Mouse (Mus musculus): ENCODE data around the gene Galnt7. TPM values are rescaled to one million over a fixed set of nuclear protein-coding genes. Genes with fewer than 3 reads are reported as not detected.

Gene Galnt7
- polyA plus RNA-seq (2015; fragmentation: Nextera tagmentation; extraction: Ambion mirVana): 10.6 and 14.7 TPM in 2 replicates

DNA sequence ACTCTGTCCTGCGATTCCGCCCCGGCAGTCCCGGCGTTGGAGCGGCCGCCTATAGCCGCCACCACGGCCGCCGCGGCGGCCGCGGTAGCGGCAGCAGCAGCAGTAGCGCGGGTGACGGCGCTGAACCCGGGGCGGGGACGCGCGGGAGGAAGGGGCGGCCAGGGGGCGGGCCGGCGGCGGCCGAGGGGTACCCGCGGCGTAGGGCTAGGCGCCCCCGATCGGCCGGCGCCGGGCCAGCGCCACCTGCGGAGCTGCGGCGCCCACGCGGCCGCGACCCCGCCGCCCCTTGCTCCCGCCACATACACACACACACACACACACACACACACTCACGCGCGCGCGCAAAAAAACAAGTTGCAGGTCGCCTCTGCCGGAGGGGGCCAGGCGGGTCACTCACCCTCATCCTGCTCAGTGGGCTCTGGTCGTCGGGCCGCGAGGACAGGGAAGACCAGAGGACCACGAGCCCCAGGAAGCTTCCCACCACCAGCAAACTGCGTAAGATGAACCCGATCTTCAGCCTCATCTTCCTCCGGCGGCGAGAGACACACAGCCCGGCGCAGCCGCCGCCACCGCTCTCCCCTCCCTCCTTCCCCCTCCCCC lies at the start of gene Galnt7:
Galnt7 (minus strand) TSS at position 577 of the 600 bp plus-strand sequence.
- ATAC-seq: peak; percentile 90
- H3K27ac ChIP-seq: peak within 1 kb of the TSS; percentile 89
- H3K4me2 ChIP-seq: peak within 1 kb of the TSS; percentile 91
- peaks cover 3% of the 10 kb centered on the region; the same call in 1 of the 2 replicates for H3K27me3 ChIP-seq
- peak within 1 kb of the TSS; percentile 91 for H3K4me3 ChIP-seq
- H3K9me3 ChIP-seq (replicated peaks): no peaks in the 10 kb centered on the region
- peaks cover 20% of the 10 kb centered on the region for H3K4me1 ChIP-seq
- H3K36me3 ChIP-seq (ENCODE audit: poor library complexity, severe bottlenecking): no peaks in the 10 kb centered on the region
- WGBS: 0% methylated on average over 10 of the region's 74 CpGs
- peak within 1 kb of the TSS; percentile 91 for H3K9ac ChIP-seq

DNA sequence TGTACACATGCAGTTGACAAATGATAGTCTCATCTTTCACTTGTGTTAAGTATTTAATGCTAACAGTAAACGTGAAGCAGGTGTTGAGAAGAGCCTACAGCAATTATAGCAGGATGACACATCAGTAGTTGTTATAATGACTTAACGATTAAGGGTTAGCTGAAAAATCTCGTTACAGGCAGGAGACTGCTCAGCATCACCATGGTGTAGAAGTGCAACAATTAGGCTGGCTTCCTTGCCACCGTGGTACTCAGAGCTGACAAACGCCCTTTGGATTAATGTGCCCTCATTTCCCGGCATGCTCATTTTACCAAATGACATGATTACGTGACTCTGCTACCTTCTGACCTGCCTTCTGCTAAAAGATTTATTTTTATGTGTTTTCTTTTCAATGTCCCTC lies 35.8 kb upstream of the Galnt7 start:
- Histone ChIP-seq H3K4me2 (no peak overlapping the region), H3K9ac (no peak overlapping the region), H3K4me1 (peaks cover 7% of the 10 kb centered on the region; the same call in 1 of the 2 replicates), H3K9me3 (replicated peaks) (no peaks in the 10 kb centered on the region), H3K4me3 (no peak overlapping the region), H3K27me3 (no peaks in the 10 kb centered on the region), H3K36me3 (ENCODE audit: poor library complexity, severe bottlenecking) (no peaks in the 10 kb centered on the region), H3K27ac (no peak overlapping the region)
- no peak for ATAC-seq
- 16% methylated on average over 7 of the region's 7 CpGs for WGBS

DNA sequence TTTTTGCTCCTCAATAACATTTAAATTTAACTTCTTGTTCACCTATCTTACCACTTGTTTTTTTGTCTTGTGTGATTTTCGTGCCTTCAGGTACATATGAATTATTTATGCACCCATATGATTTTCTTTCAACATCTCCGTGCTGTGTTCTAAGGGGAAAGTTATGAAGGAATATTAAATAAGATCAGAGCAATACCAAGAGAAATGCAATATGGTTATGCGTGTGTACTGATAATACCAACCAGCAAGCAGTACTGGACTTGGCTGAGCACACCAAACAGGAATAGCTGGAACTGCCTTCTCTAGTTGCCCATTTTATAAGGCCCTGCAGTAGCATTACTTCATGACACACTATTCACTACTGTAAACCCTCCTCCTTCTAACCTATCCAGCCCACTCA lies 33.0 kb upstream of the Galnt7 start:
- H3K9ac ChIP-seq: no peak overlapping the region
- no peaks in the 10 kb centered on the region for H3K36me3 ChIP-seq (ENCODE audit: poor library complexity, severe bottlenecking)
- no peak overlapping the region for H3K27ac ChIP-seq
- H3K27me3 ChIP-seq: no peaks in the 10 kb centered on the region
- H3K4me1 ChIP-seq: peaks cover 7% of the 10 kb centered on the region; the same call in 1 of the 2 replicates
- H3K9me3 ChIP-seq (replicated peaks): no peaks in the 10 kb centered on the region
- 87% methylated on average over 3 of the region's 3 CpGs for WGBS
- no peak overlapping the region for H3K4me2 ChIP-seq
- H3K4me3 ChIP-seq: no peak overlapping the region
- no peak for ATAC-seq

DNA sequence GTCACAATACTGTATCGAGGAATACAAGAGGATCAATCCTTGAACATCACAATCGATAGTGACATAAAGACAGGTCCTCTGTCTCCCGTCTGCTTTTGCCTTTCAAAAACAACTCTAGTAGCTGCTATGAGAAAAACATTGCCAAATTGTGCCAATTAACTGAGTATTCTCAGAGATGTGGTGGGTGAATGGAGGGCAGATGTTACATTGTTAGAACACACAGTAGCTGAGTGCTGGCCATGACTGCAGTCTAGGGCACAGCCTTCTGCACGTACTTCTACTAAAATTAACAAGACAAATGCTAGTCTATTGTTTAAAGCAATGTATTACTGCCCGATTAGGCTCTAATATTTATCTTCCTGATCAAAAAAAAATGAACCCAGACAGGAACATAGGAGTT lies 27.2 kb upstream of the Galnt7 start:
- H3K36me3 ChIP-seq (ENCODE audit: poor library complexity, severe bottlenecking): no peaks in the 10 kb centered on the region

DNA sequence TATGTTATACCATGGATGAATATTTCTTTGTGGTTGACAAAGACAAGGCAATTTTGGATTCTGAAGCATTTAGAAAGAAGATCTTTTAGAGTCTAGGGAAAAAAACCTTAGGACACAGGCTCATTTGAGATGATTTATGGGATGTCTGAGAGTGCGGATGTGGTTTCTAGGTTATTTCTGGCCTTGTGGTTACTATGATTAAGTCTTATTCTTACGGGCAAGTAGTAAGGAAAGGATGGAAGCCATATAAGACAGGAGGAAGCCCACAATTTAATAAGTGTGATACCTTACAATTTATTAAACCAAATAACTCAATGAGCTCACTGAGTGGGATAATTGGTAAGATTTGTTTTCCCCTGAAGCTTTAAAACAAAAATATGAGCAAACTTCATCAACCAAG lies 11.3 kb upstream of the Galnt7 start:
- no peaks in the 10 kb centered on the region for H3K9me3 ChIP-seq (replicated peaks)
- H3K4me1 ChIP-seq: no peaks in the 10 kb centered on the region
- no peak overlapping the region for H3K9ac ChIP-seq
- no peaks in the 10 kb centered on the region for H3K36me3 ChIP-seq (ENCODE audit: poor library complexity, severe bottlenecking)
- no peak overlapping the region for H3K4me3 ChIP-seq
- H3K27me3 ChIP-seq: no peaks in the 10 kb centered on the region
- WGBS: 93% methylated on average over 2 of the region's 2 CpGs
- no peak for ATAC-seq
- no peak overlapping the region for H3K27ac ChIP-seq
- no peak overlapping the region for H3K4me2 ChIP-seq

More for the DNA sequence above, 27.2 kb upstream of the Galnt7 start:
- Histone ChIP-seq H3K9ac (no peak overlapping the region), H3K27ac (no peak overlapping the region), H3K9me3 (replicated peaks) (no peaks in the 10 kb centered on the region), H3K27me3 (no peaks in the 10 kb centered on the region), H3K4me1 (peaks cover 6% of the 10 kb centered on the region; the same call in 1 of the 2 replicates), H3K4me2 (no peak overlapping the region), H3K4me3 (no peak overlapping the region)
- WGBS: 50% methylated on average over 5 of the region's 5 CpGs
- peak; percentile 58; the same call in 1 of the 2 replicates for ATAC-seq

DNA sequence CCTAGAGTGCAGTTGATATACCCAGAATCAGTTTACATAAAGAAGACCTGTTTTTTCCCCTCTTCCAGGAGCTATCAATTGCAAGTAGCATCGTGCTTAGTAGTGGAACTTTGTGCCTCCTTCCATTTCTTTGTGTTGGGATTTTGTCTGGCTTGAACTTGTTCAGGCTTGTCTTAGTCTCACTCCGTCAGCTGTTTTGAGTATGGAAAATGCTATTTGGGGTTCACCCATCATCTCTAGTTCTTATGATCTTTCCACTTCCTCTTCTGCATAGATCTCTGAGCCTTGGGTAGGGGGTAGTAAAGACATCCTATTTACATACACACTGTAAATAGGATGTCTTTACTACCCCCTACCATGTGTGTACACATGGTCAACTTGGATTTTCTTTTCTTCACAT lies 7.2 kb upstream of the Galnt7 start:
- WGBS: 88% methylated on average over 2 of the region's 2 CpGs
- H3K9ac ChIP-seq: no peak overlapping the region

DNA sequence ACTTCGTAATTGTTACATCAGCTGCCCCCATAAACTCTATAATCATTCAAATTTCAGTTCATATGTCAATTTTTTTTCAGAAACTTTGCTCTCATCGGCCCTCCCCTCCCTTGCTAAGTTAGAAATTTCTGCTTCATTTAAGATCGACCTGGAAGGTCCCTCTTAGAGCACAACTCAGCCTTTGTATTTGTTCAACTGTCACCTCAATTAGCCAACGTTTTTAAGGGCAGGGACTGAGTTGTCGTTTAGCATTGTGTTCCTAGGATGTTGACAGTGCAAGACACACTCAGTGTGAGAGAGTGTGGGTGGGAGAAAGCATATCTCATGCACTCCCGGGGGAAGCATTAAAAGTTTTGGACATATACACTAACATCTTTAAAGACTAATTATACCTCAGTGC lies 3.6 kb upstream of the Galnt7 start:
- Histone ChIP-seq H3K27ac (no peak overlapping the region), H3K9me3 (replicated peaks) (no peaks in the 10 kb centered on the region), H3K36me3 (ENCODE audit: poor library complexity, severe bottlenecking) (no peaks in the 10 kb centered on the region), H3K9ac (no peak overlapping the region), H3K4me2 (no peak overlapping the region), H3K4me1 (peaks cover 12% of the 10 kb centered on the region), H3K27me3 (peaks cover 3% of the 10 kb centered on the region; the same call in 1 of the 2 replicates), H3K4me3 (no peak overlapping the region)
- WGBS: 23% methylated on average over 6 of the region's 6 CpGs
- ATAC-seq: no peak

More for the DNA sequence above, 7.2 kb upstream of the Galnt7 start:
- no peaks in the 10 kb centered on the region for H3K27me3 ChIP-seq
- no peaks in the 10 kb centered on the region for H3K36me3 ChIP-seq (ENCODE audit: poor library complexity, severe bottlenecking)
- 0 out of 2 replicates have a peak, but pooled peaks cover 3% of the 10 kb centered on the region for H3K4me1 ChIP-seq
- H3K9me3 ChIP-seq (replicated peaks): no peaks in the 10 kb centered on the region
- no peak for ATAC-seq
- no peak overlapping the region for H3K4me3 ChIP-seq
- no peak overlapping the region for H3K4me2 ChIP-seq
- no peak overlapping the region for H3K27ac ChIP-seq

DNA sequence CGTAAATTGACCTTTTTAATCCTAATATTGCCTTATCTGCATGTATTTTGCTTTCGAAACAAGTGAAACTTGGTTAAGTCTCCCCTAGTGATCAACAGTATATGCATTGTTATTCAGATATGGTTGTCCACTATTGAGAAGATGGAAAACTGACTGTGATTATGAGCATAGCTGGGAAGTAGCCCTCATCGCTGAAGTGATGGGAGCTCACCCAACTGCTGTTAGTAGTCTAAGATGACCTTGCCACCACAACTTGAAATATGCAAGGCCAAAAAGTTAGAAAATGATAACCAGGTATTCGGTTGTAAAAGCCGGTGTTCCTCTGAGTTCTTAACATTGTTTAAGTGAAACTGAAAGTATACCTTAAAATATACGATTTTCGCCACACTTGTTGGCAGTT lies 1.3 kb upstream of the Galnt7 start:
- peaks cover 3% of the 10 kb centered on the region; the same call in 1 of the 2 replicates for H3K27me3 ChIP-seq
- H3K9ac ChIP-seq: no peak overlapping the region
- H3K4me1 ChIP-seq: peaks cover 20% of the 10 kb centered on the region
- no peaks in the 10 kb centered on the region for H3K36me3 ChIP-seq (ENCODE audit: poor library complexity, severe bottlenecking)
- no peak overlapping the region for H3K4me2 ChIP-seq
- 83% methylated on average over 7 of the region's 7 CpGs for WGBS
- no peak overlapping the region for H3K4me3 ChIP-seq
- H3K27ac ChIP-seq: no peak overlapping the region
- no peak for ATAC-seq
- H3K9me3 ChIP-seq (replicated peaks): no peaks in the 10 kb centered on the region

DNA sequence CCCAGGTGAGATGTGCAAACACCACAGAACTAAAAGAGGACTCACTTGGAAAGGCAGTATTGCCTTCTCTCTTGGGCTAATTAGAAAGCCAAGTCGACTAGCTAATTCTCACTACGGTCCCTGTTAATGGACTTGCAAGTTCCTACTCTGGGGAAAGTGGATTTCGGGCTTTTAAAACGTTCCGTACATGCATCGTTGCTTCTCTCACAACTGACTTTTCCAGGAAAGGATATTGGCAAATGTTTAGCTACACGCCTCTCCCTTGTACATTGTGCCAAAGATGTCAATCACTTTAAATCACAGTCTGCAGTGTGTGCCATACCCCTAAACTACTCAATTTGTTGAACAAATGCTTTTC lies 915 bp upstream of the Galnt7 start:
- WGBS: 11% methylated on average over 7 of the region's 7 CpGs
- H3K4me3 ChIP-seq: peak overlapping the region; percentile 91
- no peak overlapping the region for H3K9ac ChIP-seq

DNA sequence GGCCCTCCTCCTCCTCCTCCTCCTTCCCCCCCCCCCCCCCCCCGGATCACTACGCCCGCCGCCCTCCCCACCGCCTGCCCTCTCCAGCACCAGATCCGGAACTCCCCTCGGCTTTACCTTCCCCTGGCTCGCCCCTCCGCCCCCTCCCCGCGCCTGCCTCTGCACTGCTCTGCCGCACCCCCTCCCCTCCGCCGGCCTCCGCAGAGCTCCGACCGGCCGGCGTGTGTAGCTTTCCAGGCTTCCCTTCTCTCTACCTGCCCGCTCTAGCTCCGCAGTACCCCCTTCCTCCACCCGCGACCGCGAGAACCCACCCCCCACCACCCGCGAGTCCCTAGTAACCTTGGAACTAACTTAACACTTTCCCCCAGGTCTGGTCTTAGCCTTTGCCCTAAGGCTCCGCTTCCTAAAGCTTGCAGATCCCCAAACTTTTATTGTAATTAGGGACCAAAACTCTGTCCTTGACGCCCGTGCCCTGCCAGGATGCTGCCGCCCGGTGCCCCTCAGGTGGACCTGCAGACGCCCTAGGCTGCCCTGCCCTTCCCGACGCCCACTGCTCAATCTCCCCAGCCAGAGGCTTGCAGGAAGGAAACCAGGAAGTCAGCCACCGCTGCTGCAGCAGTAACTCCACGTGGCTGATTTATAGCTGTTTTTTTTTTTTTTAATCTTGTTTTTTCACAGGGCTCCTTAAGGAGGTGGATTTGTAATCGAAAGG lies 380 bp upstream of the Galnt7 start:
- Histone ChIP-seq H3K36me3 (ENCODE audit: poor library complexity, severe bottlenecking) (no peaks in the 10 kb centered on the region), H3K4me3 (peak overlapping the region; percentile 91), H3K9me3 (replicated peaks) (no peaks in the 10 kb centered on the region), H3K27me3 (peaks cover 3% of the 10 kb centered on the region; the same call in 1 of the 2 replicates), H3K4me1 (peaks cover 20% of the 10 kb centered on the region), H3K4me2 (peak overlapping the region; percentile 91), H3K27ac (no peak overlapping the region), H3K9ac (peak overlapping the region; percentile 91)
- ATAC-seq: peak; percentile 72
- under 1% methylated on average over 26 of the region's 38 CpGs for WGBS

More for the DNA sequence above, 915 bp upstream of the Galnt7 start:
- Histone ChIP-seq H3K9me3 (replicated peaks) (no peaks in the 10 kb centered on the region), H3K27me3 (peaks cover 3% of the 10 kb centered on the region; the same call in 1 of the 2 replicates), H3K4me1 (peaks cover 20% of the 10 kb centered on the region), H3K27ac (no peak overlapping the region), H3K4me2 (peak overlapping the region; percentile 91), H3K36me3 (ENCODE audit: poor library complexity, severe bottlenecking) (no peaks in the 10 kb centered on the region)
- no peak for ATAC-seq

DNA sequence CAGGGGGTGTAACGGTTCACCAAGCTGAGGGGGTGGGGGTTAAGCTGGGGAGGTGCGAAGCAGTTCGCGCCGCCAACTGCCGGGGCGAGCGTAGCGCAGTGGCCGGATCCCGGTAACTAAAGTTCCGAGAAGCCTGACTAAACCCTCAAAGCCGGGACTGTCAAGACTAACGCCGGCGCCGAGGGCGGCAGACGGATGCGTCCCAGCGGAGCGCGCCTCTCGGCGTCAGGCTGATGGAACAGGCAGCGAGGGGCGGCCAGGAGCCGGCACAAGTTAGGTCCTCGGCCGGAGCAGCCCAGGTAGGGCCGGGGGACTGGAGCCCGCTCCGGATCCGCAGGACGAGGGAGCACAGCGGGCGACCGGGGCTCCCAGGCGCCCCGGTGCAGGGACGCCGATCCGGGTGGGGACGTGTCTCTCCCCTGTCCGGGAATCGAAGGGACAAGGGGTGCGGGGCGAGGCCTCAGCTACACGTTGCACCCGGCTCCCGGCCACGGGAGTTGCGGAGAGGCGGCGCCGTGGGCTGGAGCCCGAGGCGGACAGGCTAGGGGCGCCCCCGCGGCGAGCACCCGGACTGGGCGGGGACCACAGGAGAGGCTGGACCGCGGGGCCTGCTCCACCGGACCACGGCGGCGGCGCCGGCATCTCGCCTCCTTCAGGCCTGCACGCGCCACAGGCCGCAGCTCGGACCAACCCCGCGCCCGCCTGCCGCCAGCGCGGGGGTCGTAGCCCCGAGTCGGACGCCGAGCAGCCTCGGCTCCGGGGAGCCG lies 960 bp downstream of the Galnt7 start:
- Histone ChIP-seq H3K27ac (peak overlapping the region; percentile 89), H3K4me3 (peak overlapping the region; percentile 91), H3K36me3 (ENCODE audit: poor library complexity, severe bottlenecking) (no peaks in the 10 kb centered on the region), H3K4me2 (peak overlapping the region; percentile 91), H3K27me3 (peaks cover 3% of the 10 kb centered on the region; the same call in 1 of the 2 replicates), H3K9ac (peak overlapping the region; percentile 91), H3K4me1 (peaks cover 20% of the 10 kb centered on the region), H3K9me3 (replicated peaks) (no peaks in the 10 kb centered on the region)
- under 1% methylated on average over 60 of the region's 91 CpGs for WGBS
- peak; percentile 81 for ATAC-seq

DNA sequence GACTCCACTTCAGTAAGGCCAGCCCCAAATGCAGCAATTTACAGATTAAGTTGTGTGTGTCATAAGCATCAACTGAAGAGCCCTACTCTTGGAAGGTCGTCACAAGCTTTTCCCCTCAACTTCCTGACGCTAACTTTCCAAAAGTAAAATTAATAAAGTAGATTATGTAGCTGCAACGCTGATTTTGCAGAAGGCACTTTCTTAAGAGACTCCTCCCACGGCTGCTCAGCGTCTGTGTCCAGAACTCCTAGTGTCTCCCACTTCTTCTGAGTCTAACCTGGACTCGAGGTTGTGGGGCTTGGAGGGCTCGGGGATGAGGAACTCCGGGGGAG lies 1.5 kb downstream of the Galnt7 start:
- Histone ChIP-seq H3K4me1 (peaks cover 16% of the 10 kb centered on the region), H3K4me3 (peak overlapping the region; percentile 91), H3K27me3 (peaks cover 3% of the 10 kb centered on the region; the same call in 1 of the 2 replicates), H3K9me3 (replicated peaks) (no peaks in the 10 kb centered on the region), H3K9ac (peak overlapping the region; percentile 91), H3K27ac (peak overlapping the region; percentile 89), H3K4me2 (peak overlapping the region; percentile 91), H3K36me3 (ENCODE audit: poor library complexity, severe bottlenecking) (no peaks in the 10 kb centered on the region)
- no peak for ATAC-seq
- under 1% methylated on average over 8 of the region's 8 CpGs for WGBS

Measured in forebrain, embryonic 13.5 days (tissue).